Mouse (Mus musculus) olfactory bulb, adult 2 months (tissue): ENCODE data around the gene Colgalt2.

Experiments used
- CTCF ChIP-seq: fragments of 200-500 bp; IDR thresholded peaks from 2 replicates; pipeline ENCODE4 v1.5.1; 2012; ENCODE audit warnings: low read depth, mild to moderate bottlenecking, low read length, moderate library complexity; ENCODE audit not compliant: insufficient read depth
- POLR2A ChIP-seq: fragments of 200-500 bp; IDR thresholded peaks from 2 replicates; pipeline ENCODE4 v1.6.1; 2012; ENCODE audit warnings: mild to moderate bottlenecking, low read depth, low read length, moderate library complexity; ENCODE audit not compliant: insufficient read depth

DNA sequence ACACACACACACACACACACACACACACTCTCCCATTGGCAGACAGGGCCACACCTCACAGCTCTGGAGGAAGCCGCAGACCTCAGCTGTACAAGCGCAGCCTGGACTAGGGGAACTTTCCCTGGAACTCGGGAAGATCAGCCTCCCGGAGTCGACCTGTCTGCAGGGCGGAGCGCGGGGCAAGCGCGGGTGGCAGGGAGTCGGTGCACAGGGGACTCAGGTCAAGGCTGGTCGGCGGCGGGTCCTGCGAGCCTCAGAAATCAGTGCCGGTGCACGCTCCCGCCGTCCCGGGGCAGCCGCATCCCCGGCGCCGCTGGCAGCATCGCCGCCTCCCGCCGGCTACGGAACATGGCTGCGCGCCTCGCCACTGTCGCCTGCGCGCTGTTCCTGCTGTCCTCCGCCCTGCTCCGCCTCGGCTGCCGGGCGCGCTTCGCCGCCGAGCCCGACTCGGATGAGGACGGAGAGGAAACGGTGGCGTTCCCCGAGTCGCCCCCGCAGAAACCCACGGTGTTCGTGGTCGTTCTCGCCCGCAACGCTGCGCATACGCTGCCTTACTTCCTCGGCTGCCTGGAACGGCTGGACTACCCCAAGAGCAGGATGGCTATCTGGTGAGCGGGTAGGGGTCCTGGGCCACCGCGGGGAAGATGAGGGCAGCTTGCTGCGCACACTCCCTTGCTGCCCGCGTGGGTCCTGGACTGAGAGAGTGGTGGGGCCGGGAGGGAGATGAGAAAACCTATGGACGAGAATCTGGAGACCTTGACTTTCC is at the start of gene Colgalt2:
- TF ChIP-seq CTCF (no peak), POLR2A (no peak)
